Mouse (Mus musculus): Measurements from ENCODE around the gene Ppp2r5e.

Ppp2r5e gene

DNA sequence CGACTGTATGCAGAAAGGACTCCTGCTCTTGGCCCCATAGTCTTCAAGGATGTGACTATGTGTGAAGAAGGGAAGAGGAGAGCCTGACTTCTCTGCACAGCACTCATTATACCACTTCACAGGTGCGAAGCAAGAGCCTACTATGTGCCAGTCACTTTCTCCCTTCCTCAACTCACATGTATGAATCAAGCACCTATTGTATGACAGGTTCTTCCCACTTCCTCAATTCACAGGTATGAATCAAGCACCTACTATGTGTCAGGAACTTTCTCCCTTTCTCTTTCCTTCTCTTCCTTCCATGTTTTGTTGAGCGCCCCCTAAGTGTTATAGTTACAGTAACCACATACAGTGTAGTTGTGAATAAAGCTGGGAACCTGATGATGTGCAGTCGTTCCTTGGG, 171.2 kb downstream of the Ppp2r5e start:
- DNase-seq = no peak

DNA sequence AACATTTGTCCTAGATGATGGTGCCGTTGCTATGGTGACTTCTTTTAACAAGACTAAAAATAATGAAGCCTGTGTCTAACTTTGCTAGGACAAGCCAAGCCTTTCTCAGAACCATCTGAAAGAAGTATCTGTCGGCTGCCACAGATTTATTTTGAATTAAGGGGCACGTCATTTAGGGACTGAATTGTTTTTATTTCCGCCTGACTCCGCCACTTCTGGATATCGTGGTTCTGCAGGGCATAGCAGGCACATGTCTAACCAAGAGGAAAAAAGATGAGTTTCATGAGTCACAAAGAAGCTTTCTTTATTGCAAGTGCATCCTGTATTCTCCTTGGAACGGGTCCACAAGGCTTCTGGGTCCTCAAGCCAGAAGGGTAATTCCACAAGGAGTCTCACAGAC, 171.7 kb downstream of the Ppp2r5e start:
- no peak for DNase-seq

DNA sequence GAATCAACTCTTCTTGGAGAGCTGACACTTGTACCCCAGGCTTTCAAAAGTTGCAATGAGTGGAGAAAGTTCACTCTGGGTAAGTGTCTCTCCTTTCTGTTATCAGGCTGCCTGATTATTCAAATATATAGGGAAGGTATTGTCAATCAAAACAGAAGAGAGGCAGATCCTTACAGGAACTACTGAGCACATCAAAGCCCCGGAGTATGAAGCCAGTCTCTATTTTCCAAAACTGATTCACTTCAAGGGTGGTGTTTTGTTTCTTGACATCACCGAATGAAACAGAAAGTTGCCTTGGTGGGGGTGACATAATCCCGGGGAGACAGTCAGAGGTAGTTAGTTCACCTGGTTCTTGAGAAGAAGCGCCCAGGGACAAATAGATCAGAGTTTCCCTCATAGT, 179.4 kb downstream of the Ppp2r5e start, which contains the start of gene Gphb5:
TSS of gene Gphb5 (minus strand) at position 101 of the 400 bp plus-strand sequence.
- no peak for DNase-seq

DNA sequence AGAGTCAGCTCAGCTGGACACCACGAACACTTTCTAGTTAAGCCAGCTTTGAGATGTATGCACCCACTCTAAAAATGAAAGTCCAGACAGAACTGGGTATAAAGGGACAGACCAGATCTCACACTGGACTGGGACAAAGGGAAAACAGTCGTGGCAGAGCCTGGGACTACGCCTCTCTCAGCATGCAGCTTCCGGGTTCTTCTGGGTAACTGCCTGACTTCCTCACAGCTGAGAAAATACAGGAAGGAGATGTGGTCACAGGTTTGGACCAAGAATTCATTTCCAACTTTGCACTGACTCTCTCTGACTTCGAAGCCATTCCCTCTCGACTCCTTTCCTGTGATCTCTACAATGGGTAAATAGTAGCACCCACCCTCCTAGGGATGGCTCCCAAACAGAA, 181.1 kb downstream of the Ppp2r5e start:
- no peak for DNase-seq

DNA sequence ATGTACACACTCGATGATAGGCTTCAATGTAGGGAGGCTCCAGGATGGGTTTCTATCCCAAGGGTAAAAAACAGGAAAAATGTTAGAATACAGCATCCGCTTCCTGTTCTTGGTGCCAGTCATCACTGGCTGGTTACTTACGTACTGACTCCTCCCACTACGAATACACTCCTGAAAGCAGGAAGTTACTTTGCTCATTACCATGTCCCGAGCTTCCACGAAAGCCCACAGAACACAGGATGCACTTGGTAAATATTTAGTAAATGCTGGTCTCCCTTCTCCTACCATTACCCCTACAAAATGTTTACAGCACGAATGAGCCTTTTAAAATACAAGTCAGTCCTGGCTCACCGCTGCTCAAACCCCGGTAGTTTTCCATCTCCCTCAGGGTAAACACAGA, 183.1 kb downstream of the Ppp2r5e start:
- no peak for DNase-seq
